Mouse (Mus musculus): Measurements from ENCODE around the gene Fbxo46. TPM values are rescaled to one million over a fixed set of nuclear protein-coding genes. Genes with fewer than 3 reads are reported as not detected.

Gene Fbxo46
- polyA plus RNA-seq, 1 experiment from 2014 or later, result 5.6 TPM

GRCm38 (mm10) chr7:19093537-19094385, 25.9 kb upstream of the Fbxo46 start:
- Histone ChIP-seq H3K36me3 (no peaks in the 10 kb centered on the region), H3K27ac (peak overlapping the region; percentile 82), H3K27me3 (peaks cover 91% of the 10 kb centered on the region), H3K4me3 (replicated peaks) (peak overlapping the region; percentile 68), H3K9ac (peak overlapping the region; percentile 75), H3K9me3 (replicated peaks) (no peaks in the 10 kb centered on the region), H3K4me2 (peak overlapping the region; percentile 97), H3K4me1 (replicated peaks) (peaks cover 59% of the 10 kb centered on the region)
- peak; percentile 82 for ATAC-seq (ENCODE audit: low read depth)
- under 1% methylated on average over 45 of the region's 45 CpGs for WGBS (ENCODE audit: insufficient replicate concordance)
- peak; percentile 79 for DNase-seq

GRCm38 (mm10) chr7:19094471-19094825, 25.2 kb upstream of the Fbxo46 start, which contains the start of gene Six5:
TSS of gene Six5 (plus strand) at chr7:19094594.
- DNase-seq (no peak), ATAC-seq (ENCODE audit: low read depth) (no peak)
- Histone ChIP-seq H3K4me3 (replicated peaks) (peak within 1 kb of the TSS; percentile 68), H3K36me3 (no peaks in the 10 kb centered on the region), H3K9me3 (replicated peaks) (no peaks in the 10 kb centered on the region), H3K27ac (peak within 1 kb of the TSS; percentile 82), H3K4me1 (replicated peaks) (peaks cover 59% of the 10 kb centered on the region), H3K27me3 (peaks cover 93% of the 10 kb centered on the region), H3K4me2 (peak within 1 kb of the TSS; percentile 97), H3K9ac (peak within 1 kb of the TSS; percentile 75)
- under 1% methylated on average over 17 of the region's 36 CpGs for WGBS (ENCODE audit: insufficient replicate concordance)

GRCm38 (mm10) chr7:19094826-19095750, 24.6 kb upstream of the Fbxo46 start:
- H3K9me3 ChIP-seq (replicated peaks), result no peaks in the 10 kb centered on the region
- ATAC-seq (ENCODE audit: low read depth) (no peak), DNase-seq (no peak)
- H3K36me3 ChIP-seq, result no peaks in the 10 kb centered on the region
- 1% methylated on average over 84 of the region's 87 CpGs for WGBS (ENCODE audit: insufficient replicate concordance)
- peak overlapping the region; percentile 68 for H3K4me3 ChIP-seq (replicated peaks)
- peak overlapping the region; percentile 82 for H3K27ac ChIP-seq
- peaks cover 59% of the 10 kb centered on the region for H3K4me1 ChIP-seq (replicated peaks)
- peak overlapping the region; percentile 97 for H3K4me2 ChIP-seq
- H3K9ac ChIP-seq, result peak overlapping the region; percentile 75
- H3K27me3 ChIP-seq, result peaks cover 90% of the 10 kb centered on the region

- H3K4me3 ChIP-seq (replicated peaks), result peak overlapping the region; percentile 68
- H3K4me1 ChIP-seq (replicated peaks), result peaks cover 59% of the 10 kb centered on the region
- ATAC-seq (ENCODE audit: low read depth), result no peak
- DNase-seq, result no peak
- H3K9me3 ChIP-seq (replicated peaks), result no peaks in the 10 kb centered on the region
- peaks cover 90% of the 10 kb centered on the region for H3K27me3 ChIP-seq
- H3K4me2 ChIP-seq, result peak overlapping the region; percentile 97
- H3K9ac ChIP-seq, result peak overlapping the region; percentile 75
- H3K27ac ChIP-seq, result 0 out of 2 replicates have a peak overlapping the region, but pooled peaks have one; percentile 82
- no peaks in the 10 kb centered on the region for H3K36me3 ChIP-seq
- WGBS (ENCODE audit: insufficient replicate concordance), result 2% methylated on average over 19 of the region's 19 CpGs
Observed at GRCm38 (mm10) chr7:19095751-19096110, 23.9 kb upstream of the Fbxo46 start.

- Histone ChIP-seq H3K9me3 (replicated peaks) (no peaks in the 10 kb centered on the region), H3K9ac (peak overlapping the region; percentile 31; the same call in 1 of the 2 replicates), H3K4me3 (replicated peaks) (peak overlapping the region; percentile 68; the same call in 1 of the 2 replicates), H3K36me3 (no peaks in the 10 kb centered on the region), H3K4me2 (peak overlapping the region; percentile 97), H3K27ac (no peak overlapping the region), H3K27me3 (peaks cover 86% of the 10 kb centered on the region), H3K4me1 (replicated peaks) (peaks cover 59% of the 10 kb centered on the region)
- WGBS (ENCODE audit: insufficient replicate concordance), result 53% methylated on average over 5 of the region's 5 CpGs
- ATAC-seq (ENCODE audit: low read depth), result no peak
- DNase-seq, result no peak
Observed at GRCm38 (mm10) chr7:19096421-19096976, 23.2 kb upstream of the Fbxo46 start.

- ATAC-seq (ENCODE audit: low read depth), result no peak
- Histone ChIP-seq H3K36me3 (no peaks in the 10 kb centered on the region), H3K27ac (no peak overlapping the region), H3K4me2 (peak overlapping the region; percentile 9; the same call in 1 of the 2 replicates), H3K4me1 (replicated peaks) (peaks cover 53% of the 10 kb centered on the region), H3K9ac (no peak overlapping the region), H3K9me3 (replicated peaks) (no peaks in the 10 kb centered on the region), H3K27me3 (peaks cover 86% of the 10 kb centered on the region), H3K4me3 (replicated peaks) (no peak overlapping the region)
- DNase-seq, result no peak
- 28% methylated on average over 2 of the region's 2 CpGs for WGBS (ENCODE audit: insufficient replicate concordance)
Observed at GRCm38 (mm10) chr7:19097217-19097616, 22.4 kb upstream of the Fbxo46 start.

- no peaks in the 10 kb centered on the region for H3K9me3 ChIP-seq (replicated peaks)
- peaks cover 86% of the 10 kb centered on the region for H3K27me3 ChIP-seq
- no peak overlapping the region for H3K4me2 ChIP-seq
- no peak for ATAC-seq (ENCODE audit: low read depth)
- H3K4me1 ChIP-seq (replicated peaks), result peaks cover 47% of the 10 kb centered on the region
- DNase-seq, result no peak
- H3K9ac ChIP-seq, result no peak overlapping the region
- H3K36me3 ChIP-seq, result no peaks in the 10 kb centered on the region
- no peak overlapping the region for H3K4me3 ChIP-seq (replicated peaks)
- H3K27ac ChIP-seq, result no peak overlapping the region
Observed at GRCm38 (mm10) chr7:19097863-19098262, 21.8 kb upstream of the Fbxo46 start.

GRCm38 (mm10) chr7:19098811-19099210, 20.8 kb upstream of the Fbxo46 start:
- H3K9me3 ChIP-seq (replicated peaks), result no peaks in the 10 kb centered on the region
- H3K27ac ChIP-seq, result no peak overlapping the region
- WGBS (ENCODE audit: insufficient replicate concordance), result 53% methylated on average over 7 of the region's 7 CpGs
- no peaks in the 10 kb centered on the region for H3K36me3 ChIP-seq
- H3K4me3 ChIP-seq (replicated peaks), result no peak overlapping the region
- no peak overlapping the region for H3K4me2 ChIP-seq
- DNase-seq, result no peak
- H3K27me3 ChIP-seq, result peaks cover 88% of the 10 kb centered on the region
- no peak for ATAC-seq (ENCODE audit: low read depth)
- H3K9ac ChIP-seq, result no peak overlapping the region
- peaks cover 37% of the 10 kb centered on the region for H3K4me1 ChIP-seq (replicated peaks)

- Histone ChIP-seq H3K4me3 (replicated peaks) (no peak overlapping the region), H3K9ac (no peak overlapping the region), H3K36me3 (no peaks in the 10 kb centered on the region), H3K27me3 (peaks cover 80% of the 10 kb centered on the region), H3K4me1 (replicated peaks) (peaks cover 23% of the 10 kb centered on the region), H3K9me3 (replicated peaks) (no peaks in the 10 kb centered on the region), H3K4me2 (no peak overlapping the region), H3K27ac (no peak overlapping the region)
- no peak for ATAC-seq (ENCODE audit: low read depth)
- no peak for DNase-seq
- 48% methylated on average over 1 of the region's 1 CpGs for WGBS (ENCODE audit: insufficient replicate concordance)
Observed at GRCm38 (mm10) chr7:19100290-19100689, 19.4 kb upstream of the Fbxo46 start.

GRCm38 (mm10) chr7:19103741-19104140, 15.9 kb upstream of the Fbxo46 start:
- H3K4me3 ChIP-seq (replicated peaks), result no peak overlapping the region
- peaks cover 63% of the 10 kb centered on the region for H3K27me3 ChIP-seq
- DNase-seq (no peak), ATAC-seq (ENCODE audit: low read depth) (no peak)
- no peaks in the 10 kb centered on the region for H3K36me3 ChIP-seq
- H3K27ac ChIP-seq, result no peak overlapping the region
- no peaks in the 10 kb centered on the region for H3K4me1 ChIP-seq (replicated peaks)
- H3K9me3 ChIP-seq (replicated peaks), result no peaks in the 10 kb centered on the region
- no peak overlapping the region for H3K4me2 ChIP-seq
- no peak overlapping the region for H3K9ac ChIP-seq

- DNase-seq, result no peak
- no peak overlapping the region for H3K9ac ChIP-seq
- ATAC-seq (ENCODE audit: low read depth), result no peak
- H3K27ac ChIP-seq, result no peak overlapping the region
- no peak overlapping the region for H3K4me3 ChIP-seq (replicated peaks)
- H3K9me3 ChIP-seq (replicated peaks), result no peaks in the 10 kb centered on the region
- no peaks in the 10 kb centered on the region for H3K4me1 ChIP-seq (replicated peaks)
- 51% methylated on average over 2 of the region's 2 CpGs for WGBS (ENCODE audit: insufficient replicate concordance)
- no peaks in the 10 kb centered on the region for H3K36me3 ChIP-seq
- no peak overlapping the region for H3K4me2 ChIP-seq
- peaks cover 58% of the 10 kb centered on the region for H3K27me3 ChIP-seq
Observed at GRCm38 (mm10) chr7:19104486-19104885, 15.2 kb upstream of the Fbxo46 start.
